Mouse (Mus musculus) hindbrain, embryonic 11.5 days (tissue): Measurements from ENCODE around the gene Arl2. TPM values are rescaled to one million over a fixed set of nuclear protein-coding genes. Genes with fewer than 3 reads are reported as not detected.

ENCODE experiments used
- ATAC-seq: fragments of 200-750 bp; cut with Nextera tagmentation; 2 replicates; pipeline ENCODE4 v1.8.0; 2017; ENCODE audit warnings: mild to moderate bottlenecking, moderate TSS enrichment, moderate library complexity; ENCODE audit not compliant: low FRiP score
- DNase-seq: peaks from one replicate; pipeline ENCODE4 v3.0.0-alpha.2; 2015; ENCODE audit warnings: low spot score
- H3K27ac ChIP-seq: fragments of 300-500 bp; sonication (generic); 2 replicates; pipeline ENCODE4 v1.5.1; 2014; ENCODE audit warnings: mild to moderate bottlenecking, low read depth, low read length
- H3K27me3 ChIP-seq: fragments of 300-500 bp; sonication (generic); 2 replicates; pipeline ENCODE4 v1.6.1; 2014; ENCODE audit warnings: mild to moderate bottlenecking, low read length, moderate library complexity, mixed read lengths; ENCODE audit not compliant: control insufficient read depth, insufficient read depth
- H3K36me3 ChIP-seq: fragments of 300-500 bp; sonication (generic); 2 replicates; pipeline ENCODE4 v1.6.1; 2014; ENCODE audit warnings: mild to moderate bottlenecking, low read length, moderate library complexity, mixed read lengths; ENCODE audit not compliant: control insufficient read depth, insufficient read depth
- H3K4me1 ChIP-seq: fragments of 300-500 bp; sonication (generic); replicated peaks from 2 replicates; pipeline ENCODE4 v1.6.1; 2014; ENCODE audit warnings: low read length, mixed read lengths; ENCODE audit not compliant: control insufficient read depth, insufficient read depth
- H3K4me2 ChIP-seq: fragments of 300-500 bp; sonication (generic); replicated peaks from 2 replicates; pipeline ENCODE4 v1.6.1; 2014; ENCODE audit warnings: mild to moderate bottlenecking, low read depth, low read length
- H3K4me3 ChIP-seq: fragments of 300-500 bp; sonication (generic); 2 replicates; pipeline ENCODE4 v1.5.1; 2014; ENCODE audit warnings: low read depth, low read length
- H3K9ac ChIP-seq: fragments of 300-500 bp; sonication (generic); 2 replicates; pipeline ENCODE4 v1.6.1; 2014; ENCODE audit warnings: low read depth, low read length
- H3K9me3 ChIP-seq: fragments of 300-500 bp; sonication (generic); 2 replicates; pipeline ENCODE4 v1.6.1; 2016; ENCODE audit warnings: low read length; ENCODE audit not compliant: control insufficient read depth
- WGBS: fragments of 180-500 bp; shearing (Covaris S2); extraction: QIAGEN DNeasy Blood & Tissue Kit; methylation state at CpG from one replicate; pipeline ENCODE4 v1.1.7; 2014; 5-methylcytosine and 5-hydroxymethylcytosine counted together
- polyA plus RNA-seq: library from polyadenylated mRNA; unstranded; fragments of >200 nt; fragmentation: Nextera tagmentation; extraction: Ambion mirVana; gene quantifications from 2 replicates; pipeline ENCODE4 v1.2.1, GENCODE M21; 2014

Arl2 gene
- polyA plus RNA-seq, 1 experiment from 2014 or later, result 80.0 TPM

- no peak overlapping the region for H3K4me2 ChIP-seq
- no peaks in the 10 kb centered on the region for H3K27me3 ChIP-seq
- no peaks in the 10 kb centered on the region for H3K9me3 ChIP-seq
- no peak overlapping the region for H3K9ac ChIP-seq
- WGBS, result 54% methylated on average over 6 of the region's 6 CpGs
- ATAC-seq (no peak), DNase-seq (no peak)
- no peaks in the 10 kb centered on the region for H3K36me3 ChIP-seq
- no peaks in the 10 kb centered on the region for H3K4me1 ChIP-seq
- H3K27ac ChIP-seq, result no peak overlapping the region
- H3K4me3 ChIP-seq, result no peak overlapping the region
Measured at GRCm38 (mm10) chr19:6101186-6101585, 40.2 kb downstream of the Arl2 start.

- Histone ChIP-seq H3K9me3 (no peaks in the 10 kb centered on the region), H3K4me3 (no peak overlapping the region), H3K27me3 (no peaks in the 10 kb centered on the region), H3K27ac (no peak overlapping the region), H3K9ac (no peak overlapping the region), H3K36me3 (no peaks in the 10 kb centered on the region), H3K4me2 (no peak overlapping the region), H3K4me1 (no peaks in the 10 kb centered on the region)
- WGBS, result 81% methylated on average over 3 of the region's 3 CpGs
- DNase-seq (no peak), ATAC-seq (no peak)
Measured at GRCm38 (mm10) chr19:6097847-6098246, 43.5 kb downstream of the Arl2 start.

- Histone ChIP-seq H3K4me2 (no peak within 1 kb of the TSS), H3K9ac (no peak within 1 kb of the TSS), H3K36me3 (peaks cover 12% of the 10 kb centered on the region), H3K4me3 (no peak within 1 kb of the TSS), H3K27ac (no peak within 1 kb of the TSS), H3K4me1 (no peaks in the 10 kb centered on the region), H3K27me3 (no peaks in the 10 kb centered on the region), H3K9me3 (no peaks in the 10 kb centered on the region)
- 91% methylated on average over 7 of the region's 7 CpGs for WGBS
- DNase-seq, result no peak
- no peak for ATAC-seq
Measured at GRCm38 (mm10) chr19:6094119-6094518, 47.2 kb downstream of the Arl2 start, which contains the start of gene AC131692.1. AC131692.1 (plus strand) TSS chr19:6094419.

- H3K36me3 ChIP-seq, result peaks cover 12% of the 10 kb centered on the region
- H3K9ac ChIP-seq, result no peak overlapping the region
- WGBS, result 98% methylated on average over 13 of the region's 13 CpGs
Measured at GRCm38 (mm10) chr19:6088841-6089240, 52.5 kb downstream of the Arl2 start.

GRCm38 (mm10) chr19:6085417-6085879, 55.9 kb downstream of the Arl2 start:
- peak; percentile 77 for DNase-seq
- Histone ChIP-seq H3K4me2 (peak overlapping the region; percentile 90), H3K9ac (peak overlapping the region; percentile 59), H3K4me1 (peaks cover 6% of the 10 kb centered on the region), H3K27me3 (no peaks in the 10 kb centered on the region), H3K9me3 (no peaks in the 10 kb centered on the region), H3K4me3 (peak overlapping the region; percentile 78), H3K36me3 (peaks cover 3% of the 10 kb centered on the region), H3K27ac (no peak overlapping the region)
- ATAC-seq, result peak; percentile 78
- WGBS, result under 1% methylated on average over 17 of the region's 17 CpGs

More at GRCm38 (mm10) chr19:6088841-6089240, 52.5 kb downstream of the Arl2 start:
- Histone ChIP-seq H3K27me3 (no peaks in the 10 kb centered on the region), H3K4me3 (no peak overlapping the region), H3K4me2 (no peak overlapping the region), H3K4me1 (peaks cover 4% of the 10 kb centered on the region), H3K27ac (no peak overlapping the region), H3K9me3 (no peaks in the 10 kb centered on the region)
- ATAC-seq, result no peak
- DNase-seq, result no peak

GRCm38 (mm10) chr19:6084478-6085248, 56.7 kb downstream of the Arl2 start, which contains the start of the genes Zfpl1 and Cdca5:
Zfpl1 (minus strand) TSS chr19:6084956.
Cdca5 (plus strand) TSS chr19:6084983.
- ATAC-seq (peak; percentile 89), DNase-seq (peak; percentile 100)
- no peaks in the 10 kb centered on the region; the same call in 1 of the 2 replicates for H3K36me3 ChIP-seq
- no peaks in the 10 kb centered on the region for H3K9me3 ChIP-seq
- H3K4me1 ChIP-seq, result peaks cover 6% of the 10 kb centered on the region
- peak within 1 kb of the TSS; percentile 58; the same call in 1 of the 2 replicates for H3K27ac ChIP-seq
- under 1% methylated on average over 58 of the region's 58 CpGs for WGBS
- no peaks in the 10 kb centered on the region for H3K27me3 ChIP-seq
- H3K9ac ChIP-seq, result peak within 1 kb of the TSS; percentile 73
- peak within 1 kb of the TSS; percentile 78 for H3K4me3 ChIP-seq
- peak within 1 kb of the TSS; percentile 90 for H3K4me2 ChIP-seq

Other genes with a start within 250 kb of the Arl2 start
- 7.0 and 7.5 TPM in 2 replicates for gene Tigd3, start 247.4 kb downstream of the Arl2 start, polyA plus RNA-seq
- 154 and 171 TPM in 2 replicates for gene Dpf2, start 228.5 kb downstream of the Arl2 start, polyA plus RNA-seq
- gene Cdc42ep2, start 216.7 kb downstream of the Arl2 start, polyA plus RNA-seq, result 3.4 TPM in 2 replicates
- gene Pola2, start 177.3 kb downstream of the Arl2 start, polyA plus RNA-seq, result 67.7 and 68.3 TPM in 2 replicates
- not detected in 2 replicates for gene Slc22a20, start 155.4 kb downstream of the Arl2 start, polyA plus RNA-seq
- 3.8 and 4.2 TPM in 2 replicates for gene Capn1, start 125.7 kb downstream of the Arl2 start, polyA plus RNA-seq
- gene Syvn1, start 95.0 kb downstream of the Arl2 start, polyA plus RNA-seq, result 23.9 and 27.1 TPM in 2 replicates
- 81.7 and 86.6 TPM in 2 replicates for gene Mrpl49, start 83.8 kb downstream of the Arl2 start, polyA plus RNA-seq
- 749 and 751 TPM in 2 replicates for gene Fau, start 83.7 kb downstream of the Arl2 start, polyA plus RNA-seq
- 39.7 and 41.1 TPM in 2 replicates for gene Znhit2, start 80.4 kb downstream of the Arl2 start, polyA plus RNA-seq
- gene Tm7sf2, start 73.2 kb downstream of the Arl2 start, polyA plus RNA-seq, result 36.0 and 38.1 TPM in 2 replicates
- 47.4 and 49.7 TPM in 2 replicates for gene Vps51, start 64.3 kb downstream of the Arl2 start, polyA plus RNA-seq
- gene Tmem262, start 61.5 kb downstream of the Arl2 start, polyA plus RNA-seq, result not detected in 2 replicates
- 1.4 and 1.7 TPM in 2 replicates for gene Gm28374, start 59.3 kb downstream of the Arl2 start, polyA plus RNA-seq
- gene Zfpl1, start 56.6 kb downstream of the Arl2 start, polyA plus RNA-seq, result 70.1 and 77.8 TPM in 2 replicates
- gene Cdca5, start 56.6 kb downstream of the Arl2 start, polyA plus RNA-seq, result 45.8 and 51.5 TPM in 2 replicates
- 0.49 and 0.62 TPM in 2 replicates for gene AC131692.1, start 47.1 kb downstream of the Arl2 start, polyA plus RNA-seq
- 0.38 and 0.59 TPM in 2 replicates for gene Naaladl1, start 35.8 kb downstream of the Arl2 start, polyA plus RNA-seq
- 62.6 and 62.9 TPM in 2 replicates for gene Sac3d1, start 22.9 kb downstream of the Arl2 start, polyA plus RNA-seq
- gene Snx15, start 13.2 kb downstream of the Arl2 start, polyA plus RNA-seq, result 26.9 and 32.4 TPM in 2 replicates
- gene Batf2, start 565 bp downstream of the Arl2 start, polyA plus RNA-seq, result 0.32 TPM in 1 of 2 replicates, not detected in the other
- not detected in 2 replicates for gene Majin, start 42.8 kb upstream of the Arl2 start, polyA plus RNA-seq
- 0.71 and 0.98 TPM in 2 replicates for gene Gpha2, start 84.8 kb upstream of the Arl2 start, polyA plus RNA-seq
- 42.1 and 46.8 TPM in 2 replicates for gene Ppp2r5b, start 94.3 kb upstream of the Arl2 start, polyA plus RNA-seq
- 7.0 and 8.1 TPM in 2 replicates for gene Atg2a, start 100.1 kb upstream of the Arl2 start, polyA plus RNA-seq
- 62.6 and 67.4 TPM in 2 replicates for gene Ehd1, start 135.2 kb upstream of the Arl2 start, polyA plus RNA-seq
- gene Cdc42bpg, start 164.9 kb upstream of the Arl2 start, polyA plus RNA-seq, result 0.50 and 0.82 TPM in 2 replicates
- 43.0 and 51.3 TPM in 2 replicates for gene Men1, start 193.4 kb upstream of the Arl2 start, polyA plus RNA-seq
- gene Map4k2, start 199.6 kb upstream of the Arl2 start, polyA plus RNA-seq, result 6.7 and 8.5 TPM in 2 replicates
- gene Sf1, start 222.1 kb upstream of the Arl2 start, polyA plus RNA-seq, result 156 and 178 TPM in 2 replicates
- gene Pygm, start 242.9 kb upstream of the Arl2 start, polyA plus RNA-seq, result 1.6 and 2.1 TPM in 2 replicates